Mouse (Mus musculus) layer of hippocampus, adult 2 months (tissue): ENCODE results near the gene Gm3646. TPM values are rescaled to one million over a fixed set of nuclear protein-coding genes. Genes with fewer than 3 reads are reported as not detected.

Experiments
- DNase-seq, 2 experiments: peaks; one replicate each; pipeline ENCODE4 v3.0.0; 2022; ENCODE audit warnings: low spot score in 2 of 2
- H3K27ac ChIP-seq: fragments of 200-600 bp; 2 replicates; pipeline ENCODE4 v1.8.1; 2022
- H3K4me3 ChIP-seq: fragments of 200-600 bp; 2 replicates; pipeline ENCODE4 v1.8.1; 2022; ENCODE audit warnings: mild to moderate bottlenecking
- CTCF ChIP-seq: fragments of 200-600 bp; conservative IDR thresholded peaks from 2 replicates; pipeline ENCODE4 v1.8.1; 2022; ENCODE audit warnings: antibody characterized with exemption, mild to moderate bottlenecking, moderate library complexity
- total RNA-seq, 2 experiments: library from RNA; stranded (reverse); gene quantifications; 2 replicates each; pipeline ENCODE4 v1.2.3; 2021

Gene Gm3646
- total RNA-seq, 2 experiments from 2014 or later = not detected

DNA sequence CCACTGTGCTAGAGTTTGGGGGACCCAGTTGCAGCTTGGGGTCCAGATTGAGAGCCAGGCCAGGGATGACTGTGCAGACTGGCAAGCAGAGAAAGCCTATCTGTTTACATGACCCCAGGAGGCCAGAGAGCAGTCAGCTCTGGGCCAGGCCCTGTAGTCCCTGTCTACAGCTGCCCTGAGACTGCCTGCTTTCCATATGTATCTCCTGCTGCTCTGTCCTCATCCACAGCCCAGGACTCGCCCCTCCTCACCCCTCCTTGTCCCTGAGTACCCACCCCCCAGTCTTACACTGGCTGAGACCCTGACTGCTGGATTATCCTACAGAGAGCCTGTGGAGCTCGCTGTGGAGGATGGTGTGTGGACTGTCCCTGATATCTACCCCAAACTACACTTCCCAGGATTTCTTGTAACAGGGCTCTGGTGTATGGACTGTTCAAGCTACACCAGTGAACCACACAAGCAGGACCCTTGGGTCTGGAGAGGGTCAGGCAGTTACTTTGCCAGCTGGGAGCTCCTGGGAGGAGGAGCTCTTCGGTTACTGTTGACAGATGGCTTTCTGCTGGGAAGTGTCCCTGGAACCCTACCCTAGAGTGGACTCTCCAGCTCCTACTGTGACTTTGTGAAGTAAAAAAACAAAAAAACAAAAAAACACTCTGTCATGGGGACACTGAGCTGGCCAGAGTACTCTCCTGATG lies 32.6 kb downstream of the Gm3646 start:
- no peak overlapping the region for H3K27ac ChIP-seq
- DNase-seq = no peak
- no peak for TF ChIP-seq CTCF
- H3K4me3 ChIP-seq = no peak overlapping the region

DNA sequence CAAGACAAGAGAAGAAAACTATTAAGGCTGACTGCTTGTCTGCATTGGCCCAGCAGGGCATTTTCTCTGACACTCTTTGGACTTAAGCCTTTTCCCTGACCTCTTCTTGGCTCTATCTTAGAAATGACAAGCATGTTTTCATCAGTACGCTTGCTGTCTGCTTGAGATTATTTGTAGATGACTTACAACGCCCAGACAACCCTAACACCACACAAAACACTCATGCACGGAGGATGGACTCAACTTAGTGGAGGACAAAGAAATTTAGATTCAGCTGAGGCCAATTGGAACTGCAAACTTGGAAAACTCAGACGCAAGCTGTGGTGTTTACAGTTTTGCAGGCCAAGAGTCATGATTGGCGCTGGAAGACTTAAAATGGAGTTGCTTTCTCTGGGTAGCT lies 34.7 kb downstream of the Gm3646 start:
- Histone ChIP-seq H3K4me3 (no peak overlapping the region), H3K27ac (no peak overlapping the region)
- no peak for DNase-seq
- TF ChIP-seq CTCF = no peak

DNA sequence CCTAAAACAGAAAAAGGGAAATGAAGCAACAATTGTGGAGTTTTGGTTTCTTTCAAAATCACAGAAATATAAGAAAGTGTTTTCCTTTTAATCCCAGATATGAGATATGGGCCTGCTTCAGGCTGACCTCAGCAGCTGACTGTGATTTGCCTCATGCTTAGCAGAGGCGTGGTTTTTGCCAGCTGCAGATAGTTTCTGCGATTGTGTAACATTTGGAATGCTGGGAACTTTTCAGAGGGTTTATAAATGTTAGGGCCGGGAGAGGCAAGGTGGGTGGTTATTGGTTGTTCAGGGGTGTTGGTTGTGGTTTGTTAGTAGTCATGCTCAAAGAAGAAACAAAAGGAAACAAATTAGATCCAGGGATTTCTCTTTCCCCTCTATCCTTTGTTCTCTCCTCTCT lies 37.1 kb downstream of the Gm3646 start:
- no peak for DNase-seq
- Histone ChIP-seq H3K4me3 (no peak overlapping the region), H3K27ac (no peak overlapping the region)
- TF ChIP-seq CTCF = no peak

DNA sequence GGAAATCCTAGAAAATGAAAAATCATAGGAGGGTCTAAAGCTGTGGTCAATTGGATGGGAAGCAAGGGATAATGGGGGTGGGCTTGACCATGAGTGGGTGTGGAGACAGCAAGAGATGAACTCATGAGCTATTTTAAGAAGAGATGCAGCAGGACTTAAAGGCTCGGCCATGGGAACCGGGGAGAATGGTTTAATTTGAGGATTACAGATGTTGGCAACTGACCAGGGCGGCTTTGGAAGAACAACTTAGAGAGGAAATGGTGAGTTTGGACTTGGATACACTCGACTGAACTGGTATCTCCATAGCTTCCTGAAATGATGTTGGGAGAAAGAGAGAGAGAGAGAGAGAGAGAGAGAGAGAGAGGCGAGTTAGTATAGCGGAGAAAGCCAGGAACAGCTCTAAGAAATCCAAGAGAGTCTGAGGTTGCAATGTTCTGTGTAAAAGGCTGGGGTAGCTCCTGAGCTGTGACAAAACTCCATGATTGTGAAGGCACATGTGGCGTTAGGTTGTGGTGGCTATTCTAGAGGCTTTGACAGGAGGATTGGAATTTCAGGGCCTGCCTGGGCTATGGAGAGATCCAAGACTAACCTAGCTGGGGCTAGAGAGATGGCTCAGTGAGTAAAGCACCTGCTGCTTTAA lies 39.2 kb downstream of the Gm3646 start:
- Histone ChIP-seq H3K27ac (no peak overlapping the region), H3K4me3 (no peak overlapping the region)
- no peak for TF ChIP-seq CTCF
- no peak for DNase-seq

DNA sequence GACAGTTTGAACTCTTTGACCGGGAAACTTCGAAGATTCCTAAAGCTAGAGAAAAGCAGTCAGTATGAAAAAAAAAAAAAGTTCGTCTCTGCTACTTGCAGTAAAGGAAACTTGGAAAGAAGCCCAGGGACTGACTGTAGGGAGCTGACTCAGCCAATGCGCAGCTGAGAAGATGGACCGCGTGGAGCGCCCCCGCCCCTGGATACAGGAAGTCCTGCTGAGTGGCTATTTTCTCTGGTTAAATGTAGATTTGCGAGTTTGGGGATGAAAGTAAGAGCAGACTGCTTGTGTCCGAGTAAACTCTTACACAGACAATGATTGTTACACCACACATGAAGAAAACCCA lies 43.1 kb downstream of the Gm3646 start:
- no peak for TF ChIP-seq CTCF

DNA sequence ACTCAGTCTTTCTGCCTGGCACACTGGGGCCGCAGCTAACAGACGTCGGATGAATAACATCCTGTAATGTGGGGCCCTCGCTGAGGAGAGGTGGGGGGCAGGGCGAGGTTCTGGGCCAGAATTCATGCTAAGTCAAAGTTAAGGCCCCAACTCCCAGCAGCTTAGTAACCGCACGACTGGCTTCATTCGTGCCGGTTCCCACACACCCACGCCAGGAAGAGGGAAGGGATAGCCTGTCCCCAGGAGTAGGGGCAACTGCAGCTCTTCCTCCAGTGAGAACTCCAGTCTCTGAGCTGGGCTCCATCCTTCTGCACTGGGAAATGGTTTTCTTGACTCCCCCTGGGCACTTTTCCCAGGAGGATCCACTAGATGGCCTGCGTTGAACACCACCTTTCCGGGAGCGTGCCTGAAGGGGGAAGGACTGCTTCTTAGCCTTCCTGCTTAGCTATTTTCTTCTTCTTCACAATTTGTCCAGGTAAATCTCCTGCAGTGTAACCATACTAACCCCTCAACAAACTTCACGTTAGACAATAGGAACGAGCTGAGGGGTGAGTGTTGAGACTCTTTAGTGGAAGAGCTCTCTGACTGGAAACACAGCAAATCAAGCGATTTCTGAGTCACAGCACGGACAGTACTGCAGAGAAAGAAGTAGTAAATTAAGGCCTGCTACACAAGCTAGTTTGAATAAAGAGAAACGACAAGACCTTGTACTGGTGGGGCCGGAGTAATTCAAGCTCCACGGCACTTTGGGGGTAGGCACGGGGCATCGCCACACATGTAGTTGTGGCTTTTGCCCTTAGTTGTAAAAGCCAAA lies 43.7 kb downstream of the Gm3646 start:
- DNase-seq = peak; percentile 66 to 78
- peak; percentile 82 for TF ChIP-seq CTCF
- peak overlapping the region; percentile 76 for H3K27ac ChIP-seq
- peak overlapping the region; percentile 39 for H3K4me3 ChIP-seq

More for the DNA sequence above, 43.1 kb downstream of the Gm3646 start:
- DNase-seq = peak; percentile 56 to 78
- Histone ChIP-seq H3K4me3 (peak overlapping the region; percentile 39), H3K27ac (peak overlapping the region; percentile 76)

DNA sequence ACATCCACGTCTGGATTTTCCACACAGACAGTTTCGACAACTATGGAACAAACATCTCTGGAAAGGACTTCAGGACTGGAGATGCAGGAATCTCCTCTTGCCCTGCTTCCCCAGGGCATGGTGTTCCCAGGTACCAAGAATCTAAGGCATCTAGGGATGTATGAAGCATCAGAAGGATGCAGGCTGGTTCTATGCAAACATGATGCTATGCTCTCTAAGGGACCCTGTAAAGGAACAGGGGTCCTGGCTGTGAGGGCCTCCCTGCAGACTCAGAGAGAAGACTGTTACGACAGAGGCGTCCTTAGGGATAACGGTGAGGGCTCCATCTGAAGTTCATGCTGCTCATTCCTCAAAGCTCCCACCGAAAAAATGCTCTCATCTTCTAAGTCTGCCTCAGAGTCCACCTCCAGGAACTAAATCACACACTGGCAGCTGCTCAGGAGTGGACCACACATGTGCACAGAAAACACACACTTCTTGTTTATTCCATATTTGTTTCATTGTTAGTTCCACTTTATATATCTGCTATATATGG lies 44.9 kb downstream of the Gm3646 start:
- H3K4me3 ChIP-seq = no peak overlapping the region
- no peak for DNase-seq
- H3K27ac ChIP-seq = no peak overlapping the region
- TF ChIP-seq CTCF = no peak

DNA sequence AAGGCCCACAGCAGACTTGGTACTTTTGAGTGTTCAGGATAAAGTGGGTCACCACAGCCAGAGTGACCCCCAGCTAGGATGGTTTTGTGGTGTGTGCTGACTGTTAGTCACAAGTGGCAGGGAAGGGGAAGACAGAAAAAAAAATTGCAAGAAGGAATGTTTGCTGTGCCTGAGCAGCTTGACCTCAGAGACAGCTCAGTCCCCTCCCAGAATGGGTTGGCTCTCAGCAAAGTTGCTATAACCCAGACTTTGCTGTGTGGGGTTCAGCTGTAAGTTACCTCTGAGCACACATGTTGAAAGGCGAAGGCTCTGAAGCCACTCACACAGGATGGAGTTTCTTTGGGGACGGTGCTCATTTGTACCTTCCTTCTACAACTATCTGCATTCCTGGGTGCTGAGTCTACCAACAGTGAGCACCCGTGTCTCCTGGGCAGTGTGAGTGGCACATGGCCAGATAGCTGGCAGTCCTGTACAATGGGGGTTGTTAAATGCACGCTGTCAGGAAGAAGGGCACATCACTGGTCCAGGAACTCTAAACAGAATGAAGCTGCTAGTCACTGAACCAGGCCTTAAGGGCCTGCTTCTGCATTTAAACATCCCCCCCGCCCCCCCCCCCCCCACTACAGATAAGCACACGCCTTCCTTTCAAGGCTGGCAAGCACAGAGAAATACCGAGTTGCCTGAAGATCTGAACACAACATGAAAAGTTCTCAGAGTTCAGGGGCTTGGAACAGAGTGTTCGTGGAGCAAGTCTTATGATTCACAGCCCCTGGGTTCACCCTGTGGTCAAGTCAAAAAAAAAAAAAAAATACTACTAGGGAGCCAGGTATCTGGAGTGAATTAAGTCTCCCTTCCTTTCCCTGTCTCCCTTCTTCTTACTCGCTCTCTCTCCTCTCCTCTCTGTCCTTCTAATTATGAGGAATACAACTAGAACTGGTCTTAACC lies 45.6 kb downstream of the Gm3646 start:
- Histone ChIP-seq H3K27ac (no peak overlapping the region), H3K4me3 (no peak overlapping the region)
- TF ChIP-seq CTCF = no peak
- no peak for DNase-seq

DNA sequence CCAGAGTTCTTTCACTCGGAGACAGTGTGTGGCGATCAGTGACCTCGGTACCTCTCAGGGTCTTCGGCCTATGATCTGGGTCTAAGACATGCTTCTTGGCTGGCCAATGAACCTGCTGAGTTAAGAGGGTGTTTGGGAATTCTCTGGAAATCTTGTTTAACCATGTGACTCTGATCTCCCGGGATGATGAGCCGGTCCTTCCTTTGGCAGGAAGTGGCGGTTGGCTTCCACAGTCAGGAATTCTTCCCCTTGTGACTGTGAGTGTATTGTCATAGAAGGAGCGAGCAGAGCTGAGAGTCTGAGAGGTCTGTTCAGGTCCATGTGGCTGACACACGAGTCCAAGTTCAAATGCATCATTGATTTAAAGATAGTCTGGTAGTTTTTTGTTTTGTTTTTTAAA lies 46.9 kb downstream of the Gm3646 start:
- no peak for TF ChIP-seq CTCF
- no peak for DNase-seq
- Histone ChIP-seq H3K27ac (no peak overlapping the region), H3K4me3 (no peak overlapping the region)

DNA sequence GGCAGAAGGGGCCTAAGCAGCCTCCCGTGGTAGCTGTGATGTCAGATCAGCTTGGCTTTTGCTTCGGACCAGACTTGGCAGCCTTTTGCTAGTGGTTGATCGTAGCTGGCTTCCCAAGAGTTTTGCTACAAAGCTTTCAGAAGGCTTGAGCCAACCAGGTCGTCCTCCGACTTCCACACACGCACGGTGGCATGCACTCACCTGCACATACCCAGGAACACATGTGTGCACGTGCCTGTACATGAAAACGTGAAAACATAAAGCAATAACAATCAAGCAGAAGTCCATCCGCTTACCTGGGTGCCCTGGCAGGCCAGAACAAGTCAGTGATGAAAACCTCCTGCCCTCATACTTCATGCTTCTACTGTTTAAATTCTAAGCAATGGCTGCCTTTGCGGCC lies 48.2 kb downstream of the Gm3646 start:
- Histone ChIP-seq H3K4me3 (no peak overlapping the region), H3K27ac (no peak overlapping the region)
- no peak for DNase-seq
- no peak for TF ChIP-seq CTCF

DNA sequence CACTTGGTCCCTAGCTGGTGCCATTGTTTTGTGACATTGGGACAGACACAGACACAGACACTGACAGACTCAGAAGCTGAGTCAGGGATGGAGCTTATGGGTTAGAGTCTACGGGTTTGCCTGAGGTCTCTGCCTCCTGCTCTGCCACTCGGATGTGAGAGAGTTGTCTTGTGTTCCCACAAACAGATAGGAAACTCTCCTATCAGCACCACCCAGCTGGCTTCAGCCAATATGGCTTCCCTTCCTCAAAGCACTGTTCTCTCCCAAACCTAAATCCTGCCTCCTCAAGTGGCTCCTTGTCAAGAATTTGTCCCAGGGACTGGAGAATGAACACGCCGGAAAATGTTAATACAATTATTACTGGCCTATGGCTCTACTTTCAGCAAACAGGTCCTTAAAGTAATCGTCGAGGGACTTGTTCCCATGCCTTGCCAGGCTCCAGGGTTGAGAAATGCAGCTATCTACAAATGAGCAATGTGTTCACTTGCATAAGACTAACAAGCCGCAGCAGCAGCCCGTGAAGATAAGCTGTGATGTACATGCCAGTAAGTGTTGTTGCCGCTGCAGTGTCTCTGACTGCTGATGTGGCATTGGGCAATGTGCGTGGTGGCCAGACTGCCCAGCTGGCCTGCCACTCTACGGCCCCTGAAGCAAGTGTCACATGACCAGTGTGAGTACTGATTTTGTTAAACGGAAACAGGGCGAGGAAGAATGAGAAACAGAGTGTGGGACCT lies 50.7 kb downstream of the Gm3646 start:
- no peak overlapping the region for H3K4me3 ChIP-seq
- no peak overlapping the region for H3K27ac ChIP-seq
- no peak for TF ChIP-seq CTCF
- no peak for DNase-seq

Other genes starting within 250 kb of the Gm3646 start
- gene Rnf149, start 227.9 kb downstream of the Gm3646 start, total RNA-seq = 10 to 100 TPM; 35.4 to 36.3 TPM
- 10 to 100 TPM; 99.7 to 100.0 TPM for gene Creg2, start 153.9 kb downstream of the Gm3646 start, total RNA-seq
- under 1 TPM; 0.22 to 0.51 TPM for gene Rfx8, start 84.3 kb downstream of the Gm3646 start, total RNA-seq
- 100 to 1,000 TPM; 134 to 145 TPM for gene Map4k4, start 95.6 kb upstream of the Gm3646 start, total RNA-seq